11 mouse cellular contexts compared by ENCODE assay signal in the genomic region with DNA sequence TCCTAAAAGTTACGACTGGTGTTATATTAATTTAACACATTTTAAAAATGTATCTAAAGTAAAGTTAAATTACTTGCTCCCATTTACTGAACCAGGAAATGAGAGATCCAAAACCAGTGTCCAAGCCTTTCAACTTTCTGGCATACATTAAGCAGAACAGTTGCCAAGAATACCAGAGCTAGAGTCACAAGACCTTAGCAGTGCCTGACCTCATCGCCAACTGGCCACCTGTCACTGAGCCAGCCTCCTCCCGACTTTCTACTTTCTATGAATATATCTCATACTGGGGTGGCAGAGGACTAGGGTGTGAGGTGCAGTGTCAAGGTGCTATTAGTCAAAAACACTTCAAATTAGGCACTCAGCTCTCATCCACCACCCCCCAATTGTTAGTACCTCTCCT.
A peak's percentile ranks its signal among the peaks of the same experiment; 100 is the strongest.
DNase-seq lines count a peak whose midpoint lies in the region; TF ChIP-seq lines count a peak whose summit lies in the region.
"Had no signal": no experiment of that assay in that cellular context is flagged by ENCODE, and none has a peak within 500 bp of the region (broad histone marks: within the 10 kb centered on the region; RNA-seq: fewer than 3 reads in every experiment).

No protein-coding gene starts in this region.

- intact Hi-C loops in left cerebral cortex, postnatal 4 days (cut with DNase I): no loop called here
- intact Hi-C loops in heart, postnatal 25 days (cut with DNase I): loop anchor here (1.0 to 5.0 kb wide), 2 partner anchors 56 to 90 kb away; no protein-coding TSS in a partner anchor

- TF ChIP-seq POLR2A in thymus, adult 2 months (IDR thresholded peaks at IDR 0.05; ENCODE audit: control insufficient read depth, extremely low read depth, insufficient read depth, low read length, poor library complexity): no peak

- WGBS in thymus, adult 2 months: 87% methylated on average over 3 of the region's 3 CpGs

- no peaks in the 10 kb centered on the region for H3K27me3 ChIP-seq in thymus, adult 2 months (ENCODE audit: control insufficient read depth, insufficient read depth, low read length)
- H3K27me3 ChIP-seq: embryonic facial prominence, embryonic 13.5 days; liver, embryonic 12.5 days had no signal

- peak; percentile 70 for DNase-seq in left cerebral cortex, postnatal 4 days
- no peak for DNase-seq in left cerebral cortex, adult 8-10 months (ENCODE audit: low spot score in 2 of 2)
- DNase-seq in cerebellum, adult 11 months: peak; percentile 88
- DNase-seq in gastrocnemius, postnatal 10 days: peak; percentile 64
- DNase-seq in heart, postnatal 25 days (ENCODE audit: low spot score): peak; percentile 19
- DNase-seq in thymus, adult 2 months: no peak
- DNase-seq in thymus, postnatal 4 days: no peak
- DNase-seq in spleen, adult 12 weeks (ENCODE audit: low spot score): no peak

- H3K27ac ChIP-seq in thymus, adult 2 months (ENCODE audit: control insufficient read depth, insufficient read depth, low read length): no peak overlapping the region

- H3K36me3 ChIP-seq in thymus, adult 2 months (ENCODE audit: control insufficient read depth, insufficient read depth, low read length): no peaks in the 10 kb centered on the region
- H3K36me3 ChIP-seq: embryonic facial prominence, embryonic 13.5 days; liver, embryonic 12.5 days; midbrain, embryonic 10.5 days had no signal

- no peak overlapping the region for H3K4me3 ChIP-seq in thymus, adult 2 months (ENCODE audit: control insufficient read depth, insufficient read depth, low read length)
- H3K4me3 ChIP-seq: embryonic facial prominence, embryonic 13.5 days; liver, embryonic 12.5 days had no signal

- H3K4me1 ChIP-seq in thymus, adult 2 months (replicated peaks; ENCODE audit: control insufficient read depth, insufficient read depth, low read length): peaks cover 8% of the 10 kb centered on the region

- no peak for TF ChIP-seq CTCF in thymus, adult 2 months (IDR thresholded peaks at IDR 0.05; ENCODE audit: borderline replicate concordance, control insufficient read depth, extremely low read depth, insufficient read depth, low read length, poor library complexity)

Comparison
In these comparisons a context has a peak if more than half of its experiments do, and no peak if none do; other contexts are left out.
1. DNase-seq: peak in left cerebral cortex, postnatal 4 days (single experiment), cerebellum, adult 11 months (single experiment), gastrocnemius, postnatal 10 days (single experiment) and heart, postnatal 25 days (single experiment); none in left cerebral cortex, adult 8-10 months (0 of 2), thymus, adult 2 months (single experiment), thymus, postnatal 4 days (single experiment) and spleen, adult 12 weeks (single experiment).